Mouse (Mus musculus) embryonic facial prominence, embryonic 14.5 days (tissue): ENCODE results near the gene Dst. TPM values are rescaled to one million over a fixed set of nuclear protein-coding genes. Genes with fewer than 3 reads are reported as not detected.

Source experiments
- ATAC-seq: fragments of 200-750 bp; cut with Nextera tagmentation; 2 replicates; pipeline ENCODE4 v1.8.0; 2017; ENCODE audit warnings: low read depth, moderate number of reproducible peaks, moderate TSS enrichment
- DNase-seq: peaks from one replicate; pipeline ENCODE4 v3.0.0-alpha.2; 2015; ENCODE audit warnings: low spot score
- H3K27ac ChIP-seq: fragments of 300-500 bp; sonication (generic); replicated peaks from 2 replicates; pipeline ENCODE4 v1.5.1; 2014; ENCODE audit warnings: low read depth, mild to moderate bottlenecking, low read length, moderate library complexity
- H3K27me3 ChIP-seq: fragments of 300-500 bp; sonication (generic); replicated peaks from 2 replicates; pipeline ENCODE4 v1.6.1; 2014; ENCODE audit warnings: low read length; ENCODE audit not compliant: control insufficient read depth, insufficient read depth
- H3K36me3 ChIP-seq: fragments of 300-500 bp; sonication (generic); 2 replicates; pipeline ENCODE4 v1.6.1; 2014; ENCODE audit warnings: low read length, mixed read lengths; ENCODE audit not compliant: control insufficient read depth, insufficient read depth
- H3K4me1 ChIP-seq: fragments of 300-500 bp; sonication (generic); 2 replicates; pipeline ENCODE4 v1.6.1; 2014; ENCODE audit warnings: antibody characterized with exemption, low read length; ENCODE audit not compliant: control insufficient read depth, insufficient read depth
- H3K4me2 ChIP-seq: fragments of 300-500 bp; sonication (generic); 2 replicates; pipeline ENCODE4 v1.6.1; 2014; ENCODE audit warnings: low read depth, mild to moderate bottlenecking, low read length, moderate library complexity, mixed read lengths
- H3K4me3 ChIP-seq: fragments of 300-500 bp; sonication (generic); 2 replicates; pipeline ENCODE4 v1.5.1; 2014; ENCODE audit warnings: low read depth, mild to moderate bottlenecking, low read length
- H3K9ac ChIP-seq: fragments of 300-500 bp; sonication (generic); 2 replicates; pipeline ENCODE4 v1.6.1; 2014; ENCODE audit warnings: low read depth, mild to moderate bottlenecking, low read length, moderate library complexity, mixed read lengths
- H3K9me3 ChIP-seq: fragments of 300-500 bp; sonication (generic); 2 replicates; pipeline ENCODE4 v1.6.1; 2016; ENCODE audit warnings: low read length; ENCODE audit not compliant: control insufficient read depth
- WGBS: fragments of 180-500 bp; shearing (Covaris S2); extraction: QIAGEN DNeasy Blood & Tissue Kit; methylation state at CpG from one replicate; pipeline ENCODE4 v1.1.7; 2014; 5-methylcytosine and 5-hydroxymethylcytosine counted together
- polyA plus RNA-seq: library from polyadenylated mRNA; unstranded; fragments of >200 nt; fragmentation: Nextera tagmentation; extraction: Ambion mirVana; gene quantifications from 2 replicates; pipeline ENCODE4 v1.2.1, GENCODE M21; 2014

Gene Dst
- polyA plus RNA-seq, 1 experiment from 2014 or later = 39.5 TPM

GRCm38 (mm10) chr1:33969910-33970309 lies 61.9 kb downstream of the Dst start:
- no peak for DNase-seq

GRCm38 (mm10) chr1:33974401-33974800 lies 66.4 kb downstream of the Dst start:
- DNase-seq = no peak
- no peak for ATAC-seq
- Histone ChIP-seq H3K4me2 (no peak overlapping the region), H3K36me3 (no peaks in the 10 kb centered on the region), H3K27ac (no peak overlapping the region), H3K9ac (no peak overlapping the region), H3K4me3 (no peak overlapping the region), H3K4me1 (no peaks in the 10 kb centered on the region), H3K27me3 (no peaks in the 10 kb centered on the region), H3K9me3 (no peaks in the 10 kb centered on the region)
- 70% methylated on average over 11 of the region's 11 CpGs for WGBS

More at GRCm38 (mm10) chr1:33969910-33970309, 61.9 kb downstream of the Dst start:
- Histone ChIP-seq H3K9me3 (no peaks in the 10 kb centered on the region), H3K27me3 (no peaks in the 10 kb centered on the region), H3K4me3 (no peak overlapping the region), H3K9ac (no peak overlapping the region), H3K27ac (no peak overlapping the region), H3K36me3 (no peaks in the 10 kb centered on the region), H3K4me2 (no peak overlapping the region), H3K4me1 (no peaks in the 10 kb centered on the region)
- WGBS = 35% methylated on average over 2 of the region's 2 CpGs
- no peak for ATAC-seq

- Histone ChIP-seq H3K27ac (no peak overlapping the region), H3K36me3 (no peaks in the 10 kb centered on the region), H3K4me3 (no peak overlapping the region), H3K27me3 (no peaks in the 10 kb centered on the region), H3K9ac (no peak overlapping the region), H3K9me3 (no peaks in the 10 kb centered on the region), H3K4me2 (no peak overlapping the region), H3K4me1 (no peaks in the 10 kb centered on the region)
- WGBS = 88% methylated on average over 4 of the region's 4 CpGs
- DNase-seq (no peak), ATAC-seq (no peak)
These were observed 67.3 kb downstream of the Dst start for GRCm38 (mm10) chr1:33975333-33975732.

GRCm38 (mm10) chr1:33977832-33978231 lies 69.8 kb downstream of the Dst start:
- Histone ChIP-seq H3K27me3 (no peaks in the 10 kb centered on the region), H3K27ac (no peak overlapping the region), H3K9ac (no peak overlapping the region), H3K9me3 (no peaks in the 10 kb centered on the region), H3K4me3 (no peak overlapping the region), H3K4me1 (no peaks in the 10 kb centered on the region), H3K36me3 (no peaks in the 10 kb centered on the region), H3K4me2 (no peak overlapping the region)
- WGBS = 84% methylated on average over 6 of the region's 6 CpGs
- ATAC-seq = no peak
- no peak for DNase-seq

- Histone ChIP-seq H3K9ac (no peak overlapping the region), H3K27me3 (no peaks in the 10 kb centered on the region), H3K4me3 (no peak overlapping the region), H3K4me1 (no peaks in the 10 kb centered on the region), H3K36me3 (no peaks in the 10 kb centered on the region), H3K4me2 (no peak overlapping the region), H3K27ac (no peak overlapping the region), H3K9me3 (0 out of 2 replicates have a peak, but pooled peaks cover under 1% of the 10 kb centered on the region)
- ATAC-seq (no peak), DNase-seq (no peak)
- WGBS = 80% methylated on average over 12 of the region's 12 CpGs
These were observed 72.4 kb downstream of the Dst start for GRCm38 (mm10) chr1:33980420-33980819.

GRCm38 (mm10) chr1:33989643-33990042 lies 81.6 kb downstream of the Dst start:
- H3K4me3 ChIP-seq = no peak overlapping the region
- H3K4me1 ChIP-seq = no peaks in the 10 kb centered on the region
- ATAC-seq (no peak), DNase-seq (no peak)
- H3K4me2 ChIP-seq = no peak overlapping the region
- no peaks in the 10 kb centered on the region for H3K27me3 ChIP-seq
- no peak overlapping the region for H3K9ac ChIP-seq
- no peak overlapping the region for H3K27ac ChIP-seq
- 80% methylated on average over 12 of the region's 13 CpGs for WGBS
- no peaks in the 10 kb centered on the region for H3K36me3 ChIP-seq
- peaks cover 8% of the 10 kb centered on the region; the same call in 1 of the 2 replicates for H3K9me3 ChIP-seq

- ATAC-seq = no peak
These were observed 83.0 kb downstream of the Dst start for GRCm38 (mm10) chr1:33991067-33991466.

GRCm38 (mm10) chr1:33992810-33993209 lies 84.8 kb downstream of the Dst start:
- no peaks in the 10 kb centered on the region for H3K36me3 ChIP-seq
- DNase-seq = no peak
- 82% methylated on average over 11 of the region's 11 CpGs for WGBS

More at GRCm38 (mm10) chr1:33991067-33991466, 83.0 kb downstream of the Dst start:
- no peak for DNase-seq
- Histone ChIP-seq H3K9ac (no peak overlapping the region), H3K36me3 (no peaks in the 10 kb centered on the region), H3K4me2 (no peak overlapping the region), H3K4me1 (no peaks in the 10 kb centered on the region), H3K4me3 (no peak overlapping the region), H3K27me3 (no peaks in the 10 kb centered on the region), H3K9me3 (peaks cover 2% of the 10 kb centered on the region; the same call in 1 of the 2 replicates), H3K27ac (no peak overlapping the region)
- 80% methylated on average over 6 of the region's 6 CpGs for WGBS

GRCm38 (mm10) chr1:33994201-33994600 lies 86.2 kb downstream of the Dst start:
- WGBS = 65% methylated on average over 9 of the region's 9 CpGs
- no peak for DNase-seq

More at GRCm38 (mm10) chr1:33992810-33993209, 84.8 kb downstream of the Dst start:
- Histone ChIP-seq H3K4me3 (no peak overlapping the region), H3K4me1 (no peaks in the 10 kb centered on the region), H3K9me3 (no peaks in the 10 kb centered on the region), H3K9ac (no peak overlapping the region), H3K27me3 (no peaks in the 10 kb centered on the region), H3K27ac (no peak overlapping the region), H3K4me2 (no peak overlapping the region)
- no peak for ATAC-seq

More at GRCm38 (mm10) chr1:33994201-33994600, 86.2 kb downstream of the Dst start:
- Histone ChIP-seq H3K4me3 (no peak overlapping the region), H3K9me3 (no peaks in the 10 kb centered on the region), H3K36me3 (no peaks in the 10 kb centered on the region), H3K4me2 (no peak overlapping the region), H3K27ac (no peak overlapping the region), H3K9ac (no peak overlapping the region), H3K4me1 (no peaks in the 10 kb centered on the region), H3K27me3 (no peaks in the 10 kb centered on the region)
- ATAC-seq = no peak
